21 mouse cellular contexts compared by ENCODE assay signal in genomic region chr7:27590088-27590487, GRCm38 (mm10).
"Had no signal": no experiment of that assay in that cellular context is flagged by ENCODE, and none has a peak within 500 bp of the region (broad histone marks: within the 10 kb centered on the region; RNA-seq: fewer than 3 reads in every experiment).

No protein-coding gene starts in this region.

- H3K4me3 ChIP-seq: heart, embryonic 10.5 days; heart, embryonic 12.5 days; hindbrain, embryonic 10.5 days; hindbrain, embryonic 12.5 days; kidney, embryonic 15.5 days; limb, embryonic 10.5 days; limb, embryonic 12.5 days had no signal

- H3K9me3 ChIP-seq: heart, embryonic 10.5 days; heart, embryonic 12.5 days; hindbrain, embryonic 10.5 days; hindbrain, embryonic 12.5 days; kidney, embryonic 15.5 days; limb, embryonic 10.5 days; limb, embryonic 12.5 days; liver, embryonic 13.5 days; liver, embryonic 15.5 days had no signal

- DNase-seq: gastrocnemius, postnatal 14 days; heart, adult 18-20 months; heart, postnatal 10 days; heart, postnatal 4 days; kidney, adult 11 months; kidney, adult 9 months; kidney, postnatal 14 days; layer of hippocampus, adult 9-11 months; layer of hippocampus, postnatal 36 days; liver, embryonic 13.5 days had no signal

- H3K27me3 ChIP-seq: heart, embryonic 12.5 days; hindbrain, embryonic 12.5 days; kidney, embryonic 15.5 days; limb, embryonic 12.5 days; liver, embryonic 13.5 days; liver, embryonic 15.5 days had no signal

- ATAC-seq: hindbrain, embryonic 16.5 days; intestine, embryonic 16.5 days had no signal

- H3K4me2 ChIP-seq: heart, embryonic 12.5 days; hindbrain, embryonic 12.5 days; limb, embryonic 12.5 days had no signal

- H3K27ac ChIP-seq: heart, embryonic 10.5 days; hindbrain, embryonic 12.5 days; limb, embryonic 12.5 days had no signal

- H3K9ac ChIP-seq: heart, embryonic 12.5 days; hindbrain, embryonic 12.5 days; hindbrain, embryonic 14.5 days; kidney, embryonic 15.5 days; limb, embryonic 12.5 days; liver, embryonic 15.5 days had no signal
